Comparison of ENCODE assay signal across 29 mouse cellular contexts in genomic region chr6:72568736-72569135, GRCm38 (mm10). TPM values are rescaled to one million over a fixed set of nuclear protein-coding genes. Genes with fewer than 3 reads are reported as not detected.
"Had no signal": no experiment of that assay in that cellular context is flagged by ENCODE, and none has a peak within 500 bp of the region (broad histone marks: within the 10 kb centered on the region; RNA-seq: fewer than 3 reads in every experiment).

No protein-coding gene starts in this region.

- H3K27me3 ChIP-seq: heart, embryonic 13.5 days; heart, embryonic 15.5 days; hindbrain, embryonic 13.5 days; hindbrain, embryonic 15.5 days; kidney, embryonic 15.5 days; limb, embryonic 13.5 days; limb, embryonic 15.5 days; liver, embryonic 12.5 days had no signal

- H3K4me3 ChIP-seq: heart, embryonic 10.5 days; heart, embryonic 13.5 days; heart, embryonic 15.5 days; hindbrain, embryonic 13.5 days; hindbrain, embryonic 15.5 days; kidney, embryonic 15.5 days; limb, embryonic 13.5 days; limb, embryonic 15.5 days; liver, embryonic 12.5 days had no signal

- H3K9me3 ChIP-seq: heart, embryonic 10.5 days; heart, embryonic 13.5 days; heart, embryonic 15.5 days; hindbrain, embryonic 13.5 days; hindbrain, embryonic 15.5 days; kidney, embryonic 15.5 days; limb, embryonic 13.5 days; limb, embryonic 15.5 days; liver, embryonic 12.5 days had no signal

- H3K4me2 ChIP-seq: heart, embryonic 13.5 days; heart, embryonic 15.5 days; hindbrain, embryonic 13.5 days; hindbrain, embryonic 15.5 days; kidney, embryonic 15.5 days; limb, embryonic 13.5 days; limb, embryonic 15.5 days; liver, embryonic 12.5 days had no signal

- H3K9ac ChIP-seq: forebrain, postnatal 0 days; heart, embryonic 13.5 days; heart, embryonic 15.5 days; hindbrain, embryonic 13.5 days; hindbrain, embryonic 15.5 days; kidney, embryonic 15.5 days; limb, embryonic 13.5 days; limb, embryonic 15.5 days; liver, embryonic 12.5 days; liver, embryonic 14.5 days had no signal

- H3K4me1 ChIP-seq: liver, embryonic 12.5 days had no signal

- ATAC-seq: forebrain, postnatal 0 days; hindbrain, postnatal 0 days; liver, embryonic 12.5 days had no signal

- H3K27ac ChIP-seq: heart, embryonic 10.5 days; heart, embryonic 13.5 days; heart, embryonic 15.5 days; hindbrain, embryonic 13.5 days; hindbrain, embryonic 15.5 days; hindbrain, postnatal 0 days; kidney, embryonic 15.5 days; kidney, postnatal 0 days; limb, embryonic 13.5 days; limb, embryonic 15.5 days; liver, embryonic 12.5 days; liver, embryonic 14.5 days had no signal

- DNase-seq: forebrain, postnatal 0 days; gastrocnemius, postnatal 10 days; gastrocnemius, postnatal 25 days; heart, postnatal 14 days; kidney, adult 11 months; kidney, adult 2 months; kidney, adult 9 months; kidney, postnatal 14 days; kidney, postnatal 36 days; layer of hippocampus, adult 9-11 months; layer of hippocampus, postnatal 36 days; left cerebral cortex, postnatal 4 days; lung, adult 18-20 months had no signal

RNA-seq across cellular contexts. Expression of gene Sh2d6, which starts 47.2 kb away (rescaled TPM):
- total RNA-seq: heart, adult 8-10 months; hematopoietic stem cell, adult 5-6 weeks; hindbrain, postnatal 0 days had no signal
- polyA plus RNA-seq: heart, embryonic 10.5 days; heart, embryonic 15.5 days; heart, postnatal 0 days; kidney, postnatal 0 days; liver, embryonic 12.5 days; liver, embryonic 14.5 days; liver, embryonic 16.5 days had no signal
